Mouse (Mus musculus): Measurements from ENCODE around the gene Zmynd8.

DNA sequence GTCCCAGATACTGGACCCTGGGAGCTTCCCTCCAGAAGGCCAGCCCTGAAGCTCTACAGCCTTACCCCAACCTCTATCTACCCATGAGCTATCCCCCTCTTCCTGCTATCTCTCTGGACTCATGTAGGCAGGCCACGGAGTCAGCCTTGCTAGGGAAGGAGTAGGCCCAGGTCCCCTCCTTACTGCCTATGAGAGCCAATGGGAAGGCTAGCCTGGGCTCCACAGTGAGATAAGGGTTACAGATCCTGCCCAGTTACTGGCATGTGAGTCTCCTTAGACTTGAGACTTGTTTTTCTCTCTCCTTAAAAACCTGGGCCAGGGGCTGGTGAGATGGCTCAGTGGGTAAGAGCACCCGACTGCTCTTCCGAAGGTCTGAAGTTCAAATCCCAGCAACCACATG is 5.6 kb downstream of the Zmynd8 start:
- TF ChIP-seq GATA1 (IDR thresholded peaks at IDR 0.05; ENCODE audit: low read length) = no peak
- TF ChIP-seq TAL1 (IDR thresholded peaks at IDR 0.05; ENCODE audit: low read length) = no peak
